Mouse (Mus musculus) embryo, embryonic 10 days (tissue): ENCODE measurements at regions not wholly inside any gene's neighbourhood (a gene's known extent, or its start where the extent isn't known, plus 50 kb on each side); places are given as distances from the start of the nearest gene placed in this dataset.

ENCODE experiments used
- DNase-seq: peaks from one replicate; pipeline ENCODE4 v3.0.0-alpha.2; 2015; ENCODE audit warnings: low spot score

- DNase-seq = peak; percentile 26
Measured at GRCm38 (mm10) chr9:13978842-13979241, 151.3 kb downstream of the Fam76b start.

GRCm38 (mm10) chr9:13987486-13987885, 160.0 kb downstream of the Fam76b start:
- no peak for DNase-seq

- DNase-seq = no peak
Measured at GRCm38 (mm10) chr9:13988901-13989300, 161.4 kb downstream of the Fam76b start.

- DNase-seq = no peak
Measured at GRCm38 (mm10) chr9:13990960-13991359, 163.4 kb downstream of the Fam76b start.

- no peak for DNase-seq
Measured at GRCm38 (mm10) chr9:13992728-13993127, 165.2 kb downstream of the Fam76b start.

- no peak for DNase-seq
Measured at GRCm38 (mm10) chr9:13999358-13999757, 171.8 kb downstream of the Fam76b start.

- DNase-seq = peak; percentile 42
Measured at GRCm38 (mm10) chr9:14001517-14001916, 174.0 kb downstream of the Fam76b start.

GRCm38 (mm10) chr9:14002236-14002635, 174.7 kb downstream of the Fam76b start:
- no peak for DNase-seq

- no peak for DNase-seq
Measured at GRCm38 (mm10) chr9:14003163-14003562, 175.6 kb downstream of the Fam76b start.

GRCm38 (mm10) chr9:14006233-14006984, 178.9 kb downstream of the Fam76b start:
- no peak for DNase-seq

GRCm38 (mm10) chr9:14009451-14009850, 181.9 kb downstream of the Fam76b start:
- DNase-seq = no peak

GRCm38 (mm10) chr9:14010261-14010949, 182.9 kb downstream of the Fam76b start:
- DNase-seq = peak; percentile 69

GRCm38 (mm10) chr9:14024216-14024615, 196.7 kb downstream of the Fam76b start:
- no peak for DNase-seq

GRCm38 (mm10) chr9:14024701-14025100, 197.2 kb downstream of the Fam76b start:
- DNase-seq = no peak

GRCm38 (mm10) chr9:14028056-14028455, 200.5 kb downstream of the Fam76b start:
- no peak for DNase-seq

GRCm38 (mm10) chr9:14031358-14032047, 204.0 kb downstream of the Fam76b start:
- DNase-seq = no peak

GRCm38 (mm10) chr9:14032048-14032362, 204.5 kb downstream of the Fam76b start:
- no peak for DNase-seq

GRCm38 (mm10) chr9:14035526-14035925, 208.0 kb downstream of the Fam76b start:
- no peak for DNase-seq

GRCm38 (mm10) chr9:14041900-14042435, 214.5 kb downstream of the Fam76b start:
- DNase-seq = no peak

GRCm38 (mm10) chr9:14048224-14048623, 220.7 kb downstream of the Fam76b start:
- no peak for DNase-seq

- DNase-seq = peak; percentile 36
Measured at GRCm38 (mm10) chr9:14053704-14054103, 221.2 kb upstream of the Sesn3 start.

GRCm38 (mm10) chr9:14056410-14057172, 218.3 kb upstream of the Sesn3 start:
- DNase-seq = no peak
